Mouse (Mus musculus) right cerebral cortex, postnatal 36 days (tissue): ENCODE data around the gene Asap3.

Experiments used
- DNase-seq, 2 experiments: peaks; one replicate each; pipeline ENCODE4 v3.0.0; 2022; ENCODE audit warnings: low spot score in 2 of 2, mixed read lengths in 1 of 2

Gene Asap3

DNA sequence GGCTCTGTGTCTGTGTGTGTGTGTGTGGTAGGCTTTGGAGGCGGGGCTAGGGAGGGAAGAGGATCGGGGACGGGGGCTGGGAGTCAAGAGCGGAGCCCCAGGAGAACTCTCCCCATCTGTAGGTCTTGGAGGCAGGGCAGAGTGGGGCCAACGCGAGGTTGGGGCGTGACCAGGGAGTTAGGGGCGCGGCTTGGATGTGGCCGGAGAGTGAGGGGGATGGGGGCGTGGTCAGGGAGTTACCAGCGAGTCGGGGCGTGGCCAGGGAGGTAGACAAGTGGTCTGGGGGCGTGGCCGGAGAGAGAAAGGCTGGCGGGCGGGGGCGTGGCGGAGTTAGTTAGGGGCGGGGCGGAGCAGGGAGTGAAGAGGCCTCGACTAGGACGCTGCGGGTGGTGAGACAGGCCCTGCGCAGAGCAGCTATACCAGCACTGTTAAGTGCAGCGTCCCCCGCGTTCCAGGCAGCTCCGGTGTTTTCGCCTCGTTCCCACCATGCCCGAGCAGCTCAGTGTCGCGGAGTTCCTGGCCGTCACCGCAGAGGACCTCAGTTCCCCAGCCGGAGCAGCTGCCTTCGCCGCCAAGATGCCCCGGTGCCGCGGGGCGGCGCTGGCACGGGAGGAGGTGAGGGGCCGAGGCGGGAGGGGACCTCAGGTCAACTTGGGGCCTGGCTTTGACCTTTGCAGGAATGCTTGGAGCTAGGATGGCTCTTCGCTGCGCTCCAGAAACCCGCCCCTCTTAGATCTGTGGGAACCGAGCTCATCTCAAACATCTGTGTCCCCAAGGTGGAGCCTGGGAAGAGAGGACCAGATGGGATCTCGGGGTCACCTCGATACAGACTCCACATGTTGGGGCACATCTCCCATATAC lies at the start of gene Asap3:
Gene Asap3, plus strand, starts transcription at position 333 of the 861 bp plus-strand sequence.
- DNase-seq: peak; percentile 71 to 79

- no peak for DNase-seq
Measured at GRCm38 (mm10) chr4:136158498-136158897, 47.7 kb upstream of the Asap3 start.

DNA sequence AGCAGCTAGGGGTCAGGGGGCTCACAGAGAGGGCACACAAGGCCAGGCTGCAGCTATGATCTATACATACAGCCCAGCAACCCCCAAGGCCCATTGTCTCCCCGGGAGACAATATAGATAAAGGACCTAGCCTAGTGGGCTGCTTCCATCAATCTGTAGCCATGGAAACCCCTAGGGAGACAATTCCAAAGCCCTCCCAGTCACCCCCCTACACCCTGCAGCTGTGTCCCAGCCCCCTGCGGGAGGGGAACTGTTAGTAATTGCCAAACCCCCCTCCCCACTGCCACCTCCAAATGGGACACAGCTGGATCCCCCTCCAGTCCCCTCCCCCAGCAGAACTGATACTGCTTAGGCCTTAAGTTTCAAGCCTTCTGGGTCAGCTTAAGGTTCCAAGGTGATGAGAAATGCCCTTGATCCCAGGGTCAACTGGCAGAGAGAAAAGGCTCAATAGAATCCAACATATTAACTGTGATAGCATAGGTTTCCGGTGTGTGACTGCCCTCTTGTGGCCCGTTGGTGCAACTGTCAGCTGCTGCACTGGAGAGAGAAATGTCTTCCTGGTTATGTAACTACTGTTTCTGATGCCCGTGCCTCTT lies 46.3 kb upstream of the Asap3 start:
- peak; percentile 45 to 49 for DNase-seq

GRCm38 (mm10) chr4:136163448-136163847 lies 42.7 kb upstream of the Asap3 start:
- DNase-seq: peak; percentile 50 to 72

DNA sequence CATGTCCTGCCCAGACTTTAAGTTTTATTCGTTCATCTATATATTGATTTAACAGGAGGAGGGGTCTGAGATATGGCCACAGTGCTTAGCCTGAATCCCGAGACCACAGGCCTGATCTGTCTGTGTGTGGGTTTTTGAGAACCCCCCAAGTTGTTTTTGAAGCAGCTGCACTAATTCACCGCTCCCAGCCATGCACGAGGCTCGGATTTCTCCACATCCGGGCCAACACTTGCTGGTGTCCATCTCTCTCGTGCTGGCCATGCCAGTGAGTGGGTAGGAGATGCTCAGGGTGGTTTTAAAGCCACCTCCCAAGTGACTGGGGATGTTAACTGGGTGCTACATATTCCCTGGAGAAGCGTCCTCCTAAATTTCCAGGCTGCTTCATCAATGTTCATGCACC lies 41.2 kb upstream of the Asap3 start:
- no peak for DNase-seq

DNA sequence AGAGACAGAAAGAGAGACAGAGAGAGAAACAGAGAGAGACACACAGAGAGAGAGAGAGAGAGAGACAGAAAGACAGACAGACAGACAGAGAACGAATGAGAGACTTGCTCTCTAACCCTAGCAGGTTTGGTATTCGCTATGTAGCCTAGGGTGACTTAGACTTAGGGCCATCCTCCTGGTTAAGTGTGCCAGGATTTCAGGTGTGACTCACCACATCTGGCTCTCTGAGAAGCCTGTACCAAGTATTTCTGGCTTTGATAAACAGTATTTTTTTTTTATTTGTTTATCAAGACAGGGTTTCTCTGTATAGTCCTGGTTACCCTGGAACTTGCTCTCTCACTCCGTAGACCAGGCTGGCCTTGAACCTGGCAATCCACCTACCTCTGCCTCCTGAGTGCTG lies 38.5 kb upstream of the Asap3 start:
- DNase-seq: no peak

DNA sequence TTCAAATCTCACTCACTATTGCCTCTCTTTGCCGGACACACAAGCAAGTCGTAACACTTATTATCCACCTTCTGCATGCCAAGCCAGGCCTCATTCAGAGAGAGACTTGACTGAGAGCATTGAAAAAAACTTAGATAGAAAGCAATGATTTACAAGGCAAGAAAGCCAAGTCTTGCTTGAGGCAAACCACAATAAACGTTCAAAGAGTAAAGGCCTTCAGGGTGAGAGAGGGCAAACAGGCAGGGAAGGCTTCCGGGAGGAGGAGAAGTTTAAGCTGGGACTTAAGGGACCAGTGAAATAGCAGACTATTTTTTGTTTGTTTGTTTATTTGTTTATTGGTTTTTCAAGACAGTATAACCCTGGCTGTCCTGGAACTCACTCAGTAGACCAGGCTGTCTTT lies 35.8 kb upstream of the Asap3 start:
- DNase-seq: no peak

DNA sequence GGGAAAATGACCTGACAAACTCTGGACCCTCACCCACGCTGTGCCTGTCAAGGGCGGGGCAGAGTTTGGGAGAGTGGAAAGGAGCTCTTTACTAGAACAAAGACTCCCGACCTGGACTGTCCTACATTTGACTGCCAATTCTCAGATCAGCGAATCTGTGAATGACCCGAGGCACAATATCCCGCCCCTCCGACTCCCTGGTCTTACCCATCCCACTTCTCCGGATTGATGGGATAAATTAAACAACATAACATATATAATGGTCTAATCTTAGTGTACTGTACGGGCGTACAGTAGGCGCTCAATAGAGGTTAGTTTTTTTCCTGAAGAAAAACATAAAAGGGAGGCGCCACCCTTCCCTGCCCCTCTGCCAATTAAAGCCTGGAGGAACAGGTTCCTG lies 34.7 kb upstream of the Asap3 start:
- no peak for DNase-seq

DNA sequence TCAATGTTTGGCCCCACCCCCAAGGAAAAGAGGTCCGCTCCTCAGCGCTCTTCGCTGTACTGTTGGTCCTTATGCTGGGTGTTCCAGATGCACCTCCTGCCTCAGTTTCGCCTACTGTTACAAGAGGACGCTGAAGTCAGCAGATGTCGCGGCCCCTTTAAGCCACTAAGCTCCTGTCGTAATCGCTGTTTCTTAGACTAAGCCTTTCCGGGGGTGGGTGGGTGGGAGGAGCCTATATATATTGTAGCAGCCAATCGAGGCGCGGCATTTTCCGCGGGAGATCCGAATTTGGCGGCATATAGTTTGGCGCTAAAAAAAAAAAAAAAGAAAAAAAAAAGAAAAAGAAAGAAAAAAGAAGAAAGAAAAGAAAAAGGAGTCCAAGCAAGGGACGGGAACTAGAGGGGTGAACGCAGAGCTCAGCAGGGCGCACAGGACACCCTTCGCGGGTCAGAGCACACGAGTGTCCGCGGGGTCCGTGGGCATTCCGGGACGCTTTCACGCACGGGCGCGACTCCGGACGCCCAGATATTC lies 34.1 kb upstream of the Asap3 start, which contains the start of gene E2f2:
Gene E2f2, plus strand, starts transcription at position 384 of the 531 bp plus-strand sequence.
- DNase-seq: no peak

DNA sequence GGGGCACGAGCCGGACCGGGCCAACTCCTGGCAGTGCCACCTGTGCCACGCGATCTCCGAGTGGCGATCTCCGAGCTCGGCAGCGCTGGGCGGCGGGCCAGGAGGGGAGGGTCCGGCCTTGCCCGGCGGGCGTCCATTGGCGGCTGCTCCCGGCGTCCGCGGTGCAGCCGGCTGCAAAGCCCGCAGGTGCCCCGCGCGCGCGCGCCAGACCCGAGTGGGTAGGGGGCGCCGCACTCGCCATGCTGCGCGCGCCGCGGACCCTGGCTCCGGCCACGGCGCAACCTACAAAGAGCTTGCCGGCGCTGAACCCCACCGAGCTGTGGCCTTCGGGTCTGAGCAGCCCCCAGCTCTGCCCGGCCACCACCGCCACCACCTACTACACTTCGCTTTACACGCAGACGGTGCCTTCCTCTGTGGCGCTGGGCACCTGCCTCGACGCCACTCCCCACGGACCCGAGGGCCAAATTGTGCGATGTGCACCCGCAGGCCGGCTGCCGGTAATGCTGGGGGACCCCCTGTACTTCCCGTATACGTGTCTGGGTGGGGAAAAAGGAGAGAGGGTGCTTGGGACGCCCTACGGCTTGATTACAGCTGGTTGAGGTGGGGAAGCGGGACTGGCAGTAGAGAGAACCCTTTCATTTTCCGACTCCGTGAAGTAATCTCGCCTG lies 33.5 kb upstream of the Asap3 start:
- DNase-seq: no peak

- no peak for DNase-seq
Measured at GRCm38 (mm10) chr4:136173210-136173715, 32.9 kb upstream of the Asap3 start.

GRCm38 (mm10) chr4:136174216-136175193 lies 31.7 kb upstream of the Asap3 start:
- DNase-seq: no peak

- DNase-seq: no peak
Measured at GRCm38 (mm10) chr4:136176022-136176552, 30.1 kb upstream of the Asap3 start.

DNA sequence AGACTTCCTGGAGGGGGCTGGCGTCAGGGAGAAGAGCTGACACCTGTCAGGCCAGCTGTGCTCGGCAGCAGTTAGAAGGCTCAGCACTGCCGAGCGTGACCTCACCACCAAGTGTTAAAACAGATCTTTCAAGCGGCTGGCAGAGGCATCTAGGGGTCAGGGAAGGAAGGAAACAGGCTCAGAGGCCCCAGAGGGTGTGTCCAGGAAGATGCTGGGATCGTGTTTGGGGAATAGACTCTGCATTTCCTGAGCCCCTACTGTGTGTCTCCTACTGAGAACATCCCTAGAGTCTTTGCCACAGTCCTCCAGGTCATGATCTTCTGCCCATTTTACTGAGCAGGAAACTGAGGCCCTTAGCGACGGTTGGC lies 28.9 kb upstream of the Asap3 start:
- DNase-seq: no peak

DNA sequence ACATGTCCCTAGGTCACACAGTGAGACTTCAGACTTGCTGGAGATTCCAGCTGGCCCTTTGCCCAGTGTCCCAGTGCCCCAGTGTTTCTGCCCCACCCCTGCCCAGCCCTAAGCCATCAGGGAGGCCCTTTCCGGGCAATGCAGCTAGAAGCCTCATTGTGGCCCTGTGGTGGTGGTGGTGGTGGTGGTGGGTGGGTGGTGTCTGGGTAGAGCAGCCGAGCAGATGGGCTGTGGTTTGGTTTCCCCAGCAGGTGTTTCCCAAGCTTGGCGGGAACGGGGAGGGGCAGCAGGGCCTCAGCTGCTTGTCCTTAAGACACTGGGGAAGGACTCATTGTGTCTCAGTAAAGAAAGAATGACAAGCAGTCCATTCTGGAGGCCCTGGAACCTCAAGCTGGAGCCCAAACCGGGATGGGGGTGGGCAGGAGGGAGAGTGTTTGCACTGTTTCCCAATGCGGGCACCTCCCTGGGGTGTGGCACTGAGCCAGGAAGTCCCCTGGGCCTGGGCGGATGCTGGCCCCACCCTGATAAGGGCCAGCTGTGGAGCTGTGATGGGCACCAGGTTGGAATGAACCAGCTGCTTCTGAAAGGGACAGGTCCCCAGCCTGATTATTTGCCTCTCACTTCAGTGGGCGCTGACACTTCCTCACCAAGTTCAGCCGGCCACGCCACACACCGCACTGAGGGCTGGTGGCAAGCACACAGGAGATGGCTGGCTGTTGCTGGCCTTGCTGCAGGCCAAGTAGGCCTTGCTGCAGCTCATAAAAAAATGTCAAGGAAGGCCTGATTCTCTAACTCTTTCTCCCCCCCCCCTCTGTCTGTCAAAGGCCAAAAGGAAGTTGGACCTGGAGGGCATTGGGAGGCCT lies 28.3 kb upstream of the Asap3 start:
- no peak for DNase-seq

DNA sequence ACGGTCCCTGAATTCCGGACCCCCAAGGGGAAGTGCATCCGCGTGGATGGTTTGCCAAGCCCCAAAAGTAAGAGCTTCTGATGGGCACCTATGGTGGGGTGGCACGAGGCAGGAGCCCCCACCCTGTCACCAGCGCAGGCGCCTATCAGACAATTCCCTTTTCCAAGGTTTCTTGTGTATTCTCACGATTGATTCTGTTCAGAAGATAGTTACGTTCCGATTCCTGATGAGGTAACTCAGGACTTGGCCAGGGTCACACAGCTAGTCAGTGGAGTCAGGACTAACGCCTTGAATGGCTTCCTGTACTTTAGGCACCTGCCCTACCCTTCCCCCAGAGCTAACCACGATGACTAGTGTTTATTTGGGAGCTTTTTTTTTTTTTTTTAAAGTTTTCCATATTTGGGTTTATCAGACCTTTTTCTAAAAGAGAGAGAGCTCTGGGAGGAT lies 27.7 kb upstream of the Asap3 start:
- no peak for DNase-seq

DNA sequence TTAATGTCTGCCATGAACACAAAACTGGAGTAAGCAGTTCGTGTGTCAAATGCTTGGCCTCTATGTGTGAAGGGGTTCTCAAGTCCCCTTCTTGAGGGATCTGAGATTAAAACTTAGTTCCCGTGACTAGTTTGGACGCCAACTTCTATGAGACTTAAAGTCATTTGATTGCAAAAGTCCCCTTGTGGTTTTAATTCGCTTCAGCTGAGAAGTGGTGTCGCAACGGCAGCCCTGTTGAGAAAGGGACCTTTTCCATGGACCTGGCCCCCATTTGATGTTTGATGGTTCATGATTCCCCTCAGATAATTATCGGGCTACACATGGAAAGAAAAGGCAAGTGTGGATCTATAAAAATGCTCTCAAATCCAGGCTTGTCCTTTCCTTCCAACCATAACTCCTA lies 26.7 kb upstream of the Asap3 start:
- DNase-seq: no peak

GRCm38 (mm10) chr4:136179998-136180397 lies 26.2 kb upstream of the Asap3 start:
- peak; percentile 47 to 55 for DNase-seq

DNA sequence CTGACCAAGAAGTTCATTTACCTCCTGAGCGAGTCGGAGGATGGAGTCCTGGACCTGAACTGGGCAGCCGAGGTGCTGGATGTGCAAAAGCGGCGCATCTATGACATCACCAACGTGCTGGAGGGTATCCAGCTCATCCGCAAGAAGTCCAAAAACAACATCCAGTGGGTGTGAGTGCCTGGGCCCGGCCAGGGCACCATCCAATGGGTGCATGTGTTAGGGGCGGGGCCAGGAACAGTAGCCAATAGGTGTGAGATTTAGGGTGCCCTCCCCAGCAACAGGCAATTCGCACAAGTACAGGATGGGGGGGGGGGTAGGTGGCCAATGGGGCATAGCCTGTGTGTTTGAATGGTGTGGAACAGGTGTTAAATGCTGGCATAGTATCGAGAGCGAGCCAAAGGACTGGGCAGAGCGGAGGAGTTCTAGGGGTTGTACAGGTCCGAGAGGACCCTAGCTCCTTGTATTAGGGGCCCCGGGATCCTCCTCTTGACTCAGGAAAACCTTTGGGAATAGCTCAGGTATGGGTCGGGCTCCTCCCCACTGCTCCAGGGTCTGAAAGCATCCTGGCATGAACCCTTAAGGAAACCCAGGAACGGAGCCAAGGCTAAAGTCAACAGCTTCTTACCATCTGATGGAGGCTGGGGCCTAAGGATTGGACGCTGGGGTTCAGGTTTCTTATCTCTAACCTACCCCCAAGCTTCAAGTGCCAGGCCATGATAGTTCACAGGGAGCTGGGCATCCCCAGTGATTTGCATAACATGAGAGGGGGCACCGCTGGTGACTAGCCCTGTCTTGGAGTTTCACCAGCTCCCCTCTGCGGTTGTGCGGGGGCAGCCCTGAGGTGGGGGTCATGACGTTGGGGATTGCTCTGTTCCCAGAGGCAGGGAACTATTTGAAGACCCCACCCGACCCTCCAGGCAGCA lies 25.5 kb upstream of the Asap3 start:
- DNase-seq: peak; percentile 56 to 60
